12 mouse cellular contexts compared by ENCODE assay signal in genomic region chr5:125578661-125579060, GRCm38 (mm10). TPM values are rescaled to one million over a fixed set of nuclear protein-coding genes. Genes with fewer than 3 reads are reported as not detected.
DNase-seq lines count a peak whose midpoint lies in the region.
"Had no signal": no experiment of that assay in that cellular context is flagged by ENCODE, and none has a peak within 500 bp of the region (broad histone marks: within the 10 kb centered on the region; RNA-seq: fewer than 3 reads in every experiment).

No protein-coding gene starts in this region.

- DNase-seq in cerebellum, adult 11-12 months = peak; percentile 3
- DNase-seq in cerebellum, postnatal 36 days = no peak
- peak; percentile 93 for DNase-seq in brain, adult 2 months (ENCODE audit: low read depth, low spot score)
- peak; percentile 56 to 79 for DNase-seq in layer of hippocampus, postnatal 14 days (ENCODE audit: low spot score in 2 of 2)
- DNase-seq in right cerebral cortex, adult 18-20 months = peak; percentile 89
- no peak for DNase-seq in heart, postnatal 4 days
- no peak for DNase-seq in urinary bladder, postnatal 10 days (ENCODE audit: low spot score)
- no peak for DNase-seq in kidney, adult 18-20 months
- DNase-seq: embryo, embryonic 11 days; heart, adult 18-20 months; heart, postnatal 36 days; lung, postnatal 14 days had no signal

RNA-seq across cellular contexts. Expression of gene Tmem132b, which starts 47.1 kb away (rescaled TPM):
- 100 to 1,000 TPM in 1 of 2 experiments, 10 to 100 TPM in 1; 98.9 to 106 TPM for total RNA-seq in layer of hippocampus, postnatal 14 days (2021)
- total RNA-seq in heart, postnatal 4 days (2021) = under 1 TPM in 1 of 2 experiments, not detected in 1; 0.19 TPM
- total RNA-seq: heart, adult 18-20 months; heart, postnatal 36 days had no signal

Comparison
In these comparisons a context has a peak if more than half of its experiments do, and no peak if none do; other contexts are left out.
1. DNase-seq: peak in cerebellum, adult 11-12 months (single experiment), brain, adult 2 months (single experiment), layer of hippocampus, postnatal 14 days (2 of 2) and right cerebral cortex, adult 18-20 months (single experiment); none in cerebellum, postnatal 36 days (0 of 2), heart, postnatal 4 days (single experiment), urinary bladder, postnatal 10 days (single experiment) and kidney, adult 18-20 months (single experiment).
2. RNA of gene Tmem132b, which starts 47.1 kb away (total RNA-seq): 98.9 to 106 TPM in layer of hippocampus, postnatal 14 days; 0.19 TPM in heart, postnatal 4 days; every median in the first group is over 10 times any median in the second.